ENCODE assay signal across 20 mouse cellular contexts in the genomic region with DNA sequence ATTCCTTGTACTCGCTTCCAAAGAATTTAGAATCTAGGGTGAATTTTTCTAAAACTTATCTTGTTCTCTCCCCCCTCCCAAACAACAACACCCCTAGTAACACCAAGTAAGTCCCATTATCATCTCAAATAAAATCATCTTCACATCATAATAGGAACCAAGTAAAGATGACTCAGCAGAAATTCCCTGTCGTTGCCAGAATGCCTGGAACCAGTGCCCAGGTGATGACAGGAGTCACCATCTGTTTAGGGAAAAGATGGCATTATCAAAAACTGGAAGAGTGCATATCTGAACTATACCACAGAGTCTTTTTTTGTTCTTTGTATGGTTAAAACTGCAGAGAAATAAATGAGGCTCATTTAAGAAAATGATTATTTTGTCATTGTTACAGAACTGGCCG.
A peak's percentile ranks its signal among the peaks of the same experiment; 100 is the strongest.
DNase-seq lines count a peak whose midpoint lies in the region; ATAC-seq and TF ChIP-seq lines count a peak whose summit lies in the region.
"Had no signal": no experiment of that assay in that cellular context is flagged by ENCODE, and none has a peak within 500 bp of the region (broad histone marks: within the 10 kb centered on the region; RNA-seq: fewer than 3 reads in every experiment).

No protein-coding gene starts in this region.

- no peaks in the 10 kb centered on the region for H3K36me3 ChIP-seq in hindbrain, postnatal 0 days (ENCODE audit: insufficient read depth, low read length)
- no peaks in the 10 kb centered on the region for H3K36me3 ChIP-seq in hindbrain, embryonic 11.5 days (ENCODE audit: control insufficient read depth, insufficient read depth, low read length)
- no peaks in the 10 kb centered on the region for H3K36me3 ChIP-seq in hindbrain, embryonic 10.5 days
- H3K36me3 ChIP-seq: hindbrain, embryonic 12.5 days; limb, embryonic 12.5 days; liver, embryonic 12.5 days; midbrain, embryonic 12.5 days had no signal

- H3K9me3 ChIP-seq in hindbrain, postnatal 0 days (ENCODE audit: low read length): no peaks in the 10 kb centered on the region
- H3K9me3 ChIP-seq in hindbrain, embryonic 11.5 days (ENCODE audit: control insufficient read depth, low read length): no peaks in the 10 kb centered on the region
- H3K9me3 ChIP-seq in hindbrain, embryonic 10.5 days: no peaks in the 10 kb centered on the region
- H3K9me3 ChIP-seq: hindbrain, embryonic 12.5 days; limb, embryonic 12.5 days; liver, embryonic 12.5 days; midbrain, embryonic 12.5 days had no signal

- no peaks in the 10 kb centered on the region for H3K27me3 ChIP-seq in hindbrain, postnatal 0 days (ENCODE audit: insufficient read depth, low read length)
- no peaks in the 10 kb centered on the region for H3K27me3 ChIP-seq in hindbrain, embryonic 11.5 days (ENCODE audit: control insufficient read depth, insufficient read depth, low read length)
- no peaks in the 10 kb centered on the region for H3K27me3 ChIP-seq in hindbrain, embryonic 10.5 days (ENCODE audit: insufficient read depth, poor library complexity, severe bottlenecking)
- H3K27me3 ChIP-seq: hindbrain, embryonic 12.5 days; limb, embryonic 12.5 days; liver, embryonic 12.5 days; midbrain, embryonic 12.5 days had no signal

- 67% methylated on average over 3 of the region's 3 CpGs for WGBS in hindbrain, postnatal 0 days
- WGBS in hindbrain, embryonic 11.5 days: 85% methylated on average over 3 of the region's 3 CpGs
- 84% methylated on average over 3 of the region's 3 CpGs for WGBS in hindbrain, embryonic 10.5 days

- no peak for TF ChIP-seq CTCF in hindbrain, postnatal 0 days (IDR thresholded peaks at IDR 0.05; ENCODE audit: low read depth)

- H3K4me1 ChIP-seq in hindbrain, postnatal 0 days (ENCODE audit: insufficient read depth, low read length): no peaks in the 10 kb centered on the region
- H3K4me1 ChIP-seq in hindbrain, embryonic 11.5 days (replicated peaks; ENCODE audit: control insufficient read depth, insufficient read depth, low read length): no peaks in the 10 kb centered on the region
- no peaks in the 10 kb centered on the region for H3K4me1 ChIP-seq in hindbrain, embryonic 10.5 days (replicated peaks)
- H3K4me1 ChIP-seq: hindbrain, embryonic 12.5 days; limb, embryonic 12.5 days; liver, embryonic 12.5 days; midbrain, embryonic 12.5 days had no signal

- H3K9ac ChIP-seq in hindbrain, postnatal 0 days (replicated peaks; ENCODE audit: low read length): no peak overlapping the region
- H3K9ac ChIP-seq in hindbrain, embryonic 11.5 days (ENCODE audit: low read depth, low read length): no peak overlapping the region
- H3K9ac ChIP-seq: hindbrain, embryonic 12.5 days; limb, embryonic 12.5 days; liver, embryonic 12.5 days; midbrain, embryonic 12.5 days had no signal

- H3K4me3 ChIP-seq in hindbrain, postnatal 0 days (ENCODE audit: low read length): no peak overlapping the region
- H3K4me3 ChIP-seq in hindbrain, embryonic 11.5 days (ENCODE audit: low read depth, low read length): no peak overlapping the region
- no peak overlapping the region for H3K4me3 ChIP-seq in hindbrain, embryonic 10.5 days
- H3K4me3 ChIP-seq: heart, adult 2 months; hindbrain, embryonic 12.5 days; limb, embryonic 12.5 days; liver, embryonic 12.5 days; midbrain, embryonic 12.5 days had no signal

- peak; percentile 13 for DNase-seq in hindbrain, postnatal 0 days (ENCODE audit: low spot score)
- no peak for DNase-seq in hindbrain, embryonic 11.5 days (ENCODE audit: low spot score)
- DNase-seq in brain, adult 2 months (ENCODE audit: low read depth, low spot score): peak; percentile 92
- DNase-seq in cerebellum, adult 18-20 months: peak; percentile 73 to 76
- peak; percentile 65 to 75 for DNase-seq in cerebellum, postnatal 25 days
- no peak for DNase-seq in hindbrain, embryonic 10.5 days (ENCODE audit: low spot score)
- DNase-seq in frontal cortex, adult 2 months (ENCODE audit: extremely low spot score in 1 of 2, low spot score in 1 of 2): no peak
- DNase-seq: adrenal gland, adult 8-10 months; gastrocnemius, postnatal 10 days; heart, adult 2 months; kidney, adult 2 months; kidney, postnatal 10 days; lung, adult 2 months; right cerebral cortex, postnatal 4 days had no signal

- H3K4me2 ChIP-seq in hindbrain, postnatal 0 days (ENCODE audit: low read depth, low read length): no peak overlapping the region
- no peak overlapping the region for H3K4me2 ChIP-seq in hindbrain, embryonic 11.5 days (replicated peaks; ENCODE audit: low read depth, low read length)
- H3K4me2 ChIP-seq: hindbrain, embryonic 12.5 days; limb, embryonic 12.5 days; liver, embryonic 12.5 days; midbrain, embryonic 12.5 days had no signal

- no peak for ATAC-seq in hindbrain, postnatal 0 days
- ATAC-seq in hindbrain, embryonic 11.5 days (ENCODE audit: low FRiP score): no peak
- ATAC-seq: inflammation-experienced regulatory T-cells, adult 6 months; liver, embryonic 12.5 days had no signal

- no peak overlapping the region for H3K27ac ChIP-seq in hindbrain, postnatal 0 days
- H3K27ac ChIP-seq in hindbrain, embryonic 11.5 days (ENCODE audit: low read depth, low read length): no peak overlapping the region
- H3K27ac ChIP-seq in hindbrain, embryonic 10.5 days: no peak overlapping the region
- H3K27ac ChIP-seq: heart, adult 2 months; hindbrain, embryonic 12.5 days; limb, embryonic 12.5 days; liver, embryonic 12.5 days; macrophage; midbrain, embryonic 12.5 days had no signal

Comparison
In these comparisons a context has a peak if more than half of its experiments do, and no peak if none do; other contexts are left out.
1. DNase-seq: peak in hindbrain, postnatal 0 days (single experiment), brain, adult 2 months (single experiment), cerebellum, adult 18-20 months (2 of 2) and cerebellum, postnatal 25 days (2 of 2); none in hindbrain, embryonic 11.5 days (single experiment), hindbrain, embryonic 10.5 days (single experiment) and frontal cortex, adult 2 months (0 of 2).